Mouse (Mus musculus) ES-Bruce4 (cell line): Measurements from ENCODE around the gene Tmem54.

Experiments
- CTCF ChIP-seq: IDR thresholded peaks from one replicate; pipeline ENCODE4 v1.8.1; 2011; ENCODE audit warnings: low read depth, low read length
- EP300 ChIP-seq: IDR thresholded peaks from 2 replicates; pipeline ENCODE4 v1.6.1; 2011; ENCODE audit warnings: low read depth, low read length; ENCODE audit not compliant: insufficient read depth

GRCm38 (mm10) chr4:129137392-129138321, 32.3 kb downstream of the Tmem54 start:
- TF ChIP-seq CTCF (no peak), EP300 (no peak)
